Mouse (Mus musculus): Measurements from ENCODE around the gene Hoxa2.

DNA sequence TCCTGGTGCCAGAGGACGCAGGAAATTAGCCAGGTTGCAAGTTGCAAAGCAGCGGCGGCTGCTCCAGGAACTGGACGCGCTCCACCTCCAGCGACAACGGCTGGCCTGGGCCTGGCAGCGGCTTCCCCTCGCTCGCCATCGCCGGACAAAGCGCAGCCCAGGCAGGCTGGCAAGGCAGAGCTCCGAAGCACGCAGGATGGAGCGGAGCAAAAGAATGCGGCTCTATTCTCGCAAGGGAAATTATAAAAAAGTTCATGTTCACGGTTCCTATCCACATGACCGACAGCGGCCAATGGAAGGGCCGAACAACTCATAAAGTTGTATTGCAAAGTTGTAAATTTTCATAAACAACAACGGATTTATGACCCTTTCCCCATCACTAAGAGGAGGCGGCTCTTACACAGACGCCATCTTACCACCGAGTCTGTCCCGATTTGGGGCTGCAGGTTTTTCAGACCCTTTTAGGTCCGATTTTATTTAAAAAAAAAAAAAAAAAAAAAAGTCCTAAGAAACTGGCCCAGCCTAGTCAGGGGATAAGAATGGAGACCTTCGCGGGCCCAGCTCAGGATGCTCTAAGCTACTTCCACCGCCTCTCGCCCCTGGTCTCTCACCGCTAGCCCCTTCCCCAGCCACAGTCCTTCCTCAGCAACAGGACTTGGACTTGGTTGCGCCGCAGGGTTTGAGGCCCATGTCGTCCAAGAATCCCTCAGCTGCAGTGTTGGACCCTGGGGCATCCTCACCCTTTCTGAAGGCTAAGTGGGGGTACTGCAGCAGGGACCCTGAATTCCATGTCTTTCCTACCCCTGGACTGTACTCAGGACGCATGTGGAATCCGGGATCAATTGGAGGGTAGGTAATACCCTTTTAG is 48.7 kb upstream of the Hoxa2 start, which contains the start of the genes Hoxa3 and Gm28308:
- no peak for TF ChIP-seq E2F4 (IDR thresholded peaks at IDR 0.05; ENCODE audit: borderline replicate concordance, low read depth, low read length)
- TF ChIP-seq MYC (IDR thresholded peaks at IDR 0.05; ENCODE audit: low read depth, low read length), result no peak
- TF ChIP-seq ELF1 (IDR thresholded peaks at IDR 0.05; ENCODE audit: low read depth, low read length), result no peak
- no peak for TF ChIP-seq POLR2A (IDR thresholded peaks at IDR 0.05; ENCODE audit: control insufficient read depth in 1 of 2, insufficient read depth in 1 of 2, low read depth in 1 of 2, low read length in 2 of 2, poor library complexity in 1 of 2)
- no peak for TF ChIP-seq HCFC1 (IDR thresholded peaks at IDR 0.05; ENCODE audit: low read depth, low read length)
- no peak for TF ChIP-seq EP300 (IDR thresholded peaks at IDR 0.05; ENCODE audit: low read depth in 1 of 2, low read length in 2 of 2)
- no peak for TF ChIP-seq CTCF (IDR thresholded peaks at IDR 0.05 in 2 of 3, conservative IDR thresholded peaks at IDR 0.05 in 1 of 3; ENCODE audit: control insufficient read depth in 1 of 3, insufficient read depth in 1 of 3, low read depth in 2 of 3, low read length in 3 of 3, poor library complexity in 1 of 3, severe bottlenecking in 1 of 3)
- TF ChIP-seq POLR2AphosphoS2 (IDR thresholded peaks at IDR 0.05; ENCODE audit: low read length), result no peak
- TF ChIP-seq ZKSCAN1 (IDR thresholded peaks at IDR 0.05; ENCODE audit: low read depth, low read length), result no peak
- no peak for TF ChIP-seq JUND (IDR thresholded peaks at IDR 0.05; ENCODE audit: low read depth, low read length)
- no peak for TF ChIP-seq TAL1 (IDR thresholded peaks at IDR 0.05; ENCODE audit: low read length)

All from MEL (cell line).